Mouse (Mus musculus): ENCODE data around the gene Nasp.
"Not testable (repeated sequence)": the region's sequence is repeated elsewhere in the genome, so short reads cannot be mapped to it uniquely, and the experiment has no call there.

Gene Nasp

GRCm38 (mm10) chr4:116627722-116628662 lies at the start of gene Nasp:
Nasp (minus strand) TSS chr4:116627941.
- peak; percentile 64 to 69 for DNase-seq

DNA sequence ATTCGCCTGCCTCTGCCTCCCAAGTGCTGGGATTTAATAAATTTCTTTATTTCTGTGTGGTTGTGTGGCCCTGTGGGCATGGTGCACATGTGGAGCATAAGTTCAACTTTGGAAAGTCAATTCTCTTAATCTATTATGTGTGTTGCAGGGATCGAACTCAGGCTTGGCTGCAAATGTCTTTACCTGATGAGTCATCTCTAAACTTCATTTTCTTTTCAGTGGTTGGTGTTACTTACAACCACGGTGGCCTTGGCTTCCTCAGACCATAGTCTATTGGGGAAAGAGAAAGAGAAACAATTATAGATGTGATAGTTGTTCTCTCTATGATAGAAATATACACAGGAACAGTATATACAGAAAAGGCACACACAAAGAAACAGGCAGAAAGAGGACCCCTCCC lies 48.3 kb upstream of the Nasp start:
- no peak for DNase-seq

DNA sequence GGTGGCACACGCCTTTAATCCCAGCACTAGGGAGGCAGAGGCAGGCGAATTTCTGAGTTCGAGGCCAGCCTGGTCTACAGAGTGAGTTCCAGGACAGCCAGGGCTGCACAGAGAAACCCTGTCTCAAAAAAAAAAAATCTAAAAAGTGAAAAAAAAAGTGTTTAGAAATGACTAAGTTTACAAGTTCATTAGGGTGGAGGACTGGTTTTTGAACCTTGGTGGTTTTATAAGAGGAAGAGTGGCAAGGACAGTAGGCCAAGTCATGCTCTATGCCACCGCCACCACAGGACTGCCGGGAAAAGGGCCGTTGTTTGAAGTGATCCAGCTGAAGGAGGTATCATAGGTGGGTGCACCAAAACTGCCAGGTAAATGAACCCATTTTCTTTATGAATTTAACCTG lies 47.0 kb upstream of the Nasp start:
- DNase-seq = not testable (repeated sequence)

DNA sequence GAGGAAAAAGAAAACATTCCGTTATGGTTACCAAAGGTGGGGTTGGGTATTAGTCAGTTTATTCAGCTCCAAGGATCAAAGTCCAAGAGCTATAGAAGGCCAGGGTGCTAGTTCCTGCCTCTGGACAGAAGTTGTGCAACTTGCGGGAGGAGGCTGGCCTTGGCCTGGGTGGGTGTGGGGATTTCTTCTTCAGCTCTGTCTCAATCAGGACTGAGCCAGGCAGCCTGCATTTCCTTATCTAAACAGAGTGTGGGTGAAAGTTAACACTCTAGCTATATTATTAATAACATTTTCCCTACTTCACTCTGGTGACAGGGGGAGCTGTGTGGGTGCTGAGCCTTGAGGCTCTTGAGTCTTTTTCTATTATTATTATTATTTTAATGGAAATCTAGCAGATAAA lies 45.0 kb upstream of the Nasp start:
- DNase-seq = no peak

DNA sequence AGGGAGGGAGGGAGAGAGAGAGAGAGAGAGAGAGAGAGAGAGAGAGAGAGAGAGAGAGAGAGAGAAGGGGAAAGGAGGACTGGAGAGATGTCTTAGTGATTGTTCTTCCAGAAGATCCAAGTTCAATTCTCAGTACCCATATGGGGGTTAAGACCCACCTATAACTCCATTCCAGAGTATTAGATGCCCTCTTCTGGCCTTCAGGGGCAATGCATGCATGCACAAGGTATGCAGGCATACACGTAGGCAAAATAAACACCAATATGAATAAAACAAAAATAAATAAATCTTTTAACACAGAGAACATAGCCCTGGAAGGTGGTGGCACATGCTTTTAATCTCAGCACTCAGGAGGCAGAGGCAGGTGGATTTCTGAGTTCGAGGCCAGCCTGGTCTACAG lies 41.5 kb upstream of the Nasp start:
- DNase-seq = no peak

DNA sequence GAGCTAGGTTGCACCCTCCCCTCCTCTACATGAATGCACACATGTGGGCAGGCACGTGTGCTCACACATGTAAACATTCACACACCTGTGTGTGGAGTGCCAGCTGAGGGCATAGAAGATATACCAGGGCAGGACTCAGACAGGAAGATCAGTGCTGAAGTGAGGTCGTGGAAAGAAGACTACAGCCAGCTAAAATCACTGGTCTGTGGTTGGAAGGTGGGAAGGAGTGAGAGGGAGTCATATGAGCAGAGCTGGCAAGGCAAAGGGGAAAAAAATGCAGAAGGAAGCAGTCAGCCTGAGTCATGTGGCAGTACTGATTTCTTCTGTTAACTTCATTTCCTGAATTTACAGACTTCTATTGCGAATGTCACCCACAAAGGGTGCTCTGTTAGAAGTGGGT lies 40.4 kb upstream of the Nasp start:
- no peak for DNase-seq

DNA sequence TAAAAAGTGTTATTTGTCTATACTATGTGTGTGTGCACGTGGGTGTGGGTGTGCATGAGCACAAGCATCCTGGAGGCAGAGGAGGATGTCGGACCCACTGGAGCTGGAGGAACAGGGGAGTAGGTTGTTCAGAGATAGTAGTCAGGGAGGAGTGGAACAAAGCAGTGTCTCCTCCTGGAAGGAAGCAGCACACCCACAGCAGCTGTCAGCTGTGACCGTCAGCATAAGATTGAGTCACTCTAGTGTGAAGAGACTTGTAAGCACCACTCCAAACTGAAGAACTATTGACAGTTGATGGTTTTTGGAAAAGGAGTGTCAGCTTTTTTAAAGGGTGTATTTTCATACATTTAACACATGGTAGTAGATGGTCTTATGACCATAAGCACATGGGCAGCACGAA lies 38.9 kb upstream of the Nasp start:
- no peak for DNase-seq

GRCm38 (mm10) chr4:116661998-116662397 lies 34.3 kb upstream of the Nasp start:
- DNase-seq = no peak

DNA sequence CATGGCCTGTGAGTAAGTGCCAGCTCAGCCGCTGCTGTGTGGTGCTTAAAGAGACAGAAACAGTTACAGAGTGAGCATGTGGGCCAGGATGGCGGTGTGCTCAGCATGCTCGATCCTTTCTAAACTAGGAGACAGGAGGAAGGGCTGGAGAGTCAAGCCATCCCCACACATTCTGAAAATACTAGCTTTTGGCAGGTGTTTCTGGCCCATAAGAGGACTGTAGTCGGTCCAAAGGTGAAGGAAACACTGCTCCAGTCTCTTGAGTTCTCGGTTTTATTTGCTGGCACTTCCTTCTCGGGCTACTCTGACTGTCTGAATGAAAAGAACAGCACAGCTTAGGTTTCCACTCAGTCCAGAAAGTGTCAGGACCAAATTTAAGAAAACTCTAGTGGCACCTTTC lies 33.1 kb upstream of the Nasp start:
- no peak for DNase-seq

- not testable (repeated sequence) for DNase-seq
Measured at GRCm38 (mm10) chr4:116659916-116660315, 32.2 kb upstream of the Nasp start.

DNA sequence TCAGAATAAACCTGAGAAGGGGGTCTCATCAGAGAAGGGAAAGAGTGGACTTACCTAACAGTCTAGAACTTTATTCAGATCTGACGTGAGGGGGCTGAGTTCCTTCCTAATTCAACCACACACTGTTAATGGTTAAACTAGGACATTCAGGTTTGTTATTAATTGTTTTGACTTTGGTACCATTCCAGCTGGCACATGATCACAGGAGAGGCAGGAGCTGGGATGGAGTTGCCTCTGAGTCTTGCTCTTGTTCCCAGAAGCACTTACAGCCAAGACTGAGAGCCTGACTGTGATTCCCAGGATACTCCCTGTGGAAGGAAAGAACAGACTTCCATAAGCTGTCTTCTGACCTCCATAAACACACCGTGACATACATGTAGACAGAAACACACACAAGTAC lies 31.7 kb upstream of the Nasp start:
- no peak for DNase-seq

GRCm38 (mm10) chr4:116657971-116658370 lies 30.2 kb upstream of the Nasp start:
- DNase-seq = no peak

GRCm38 (mm10) chr4:116655658-116656057 lies 27.9 kb upstream of the Nasp start:
- no peak for DNase-seq

DNA sequence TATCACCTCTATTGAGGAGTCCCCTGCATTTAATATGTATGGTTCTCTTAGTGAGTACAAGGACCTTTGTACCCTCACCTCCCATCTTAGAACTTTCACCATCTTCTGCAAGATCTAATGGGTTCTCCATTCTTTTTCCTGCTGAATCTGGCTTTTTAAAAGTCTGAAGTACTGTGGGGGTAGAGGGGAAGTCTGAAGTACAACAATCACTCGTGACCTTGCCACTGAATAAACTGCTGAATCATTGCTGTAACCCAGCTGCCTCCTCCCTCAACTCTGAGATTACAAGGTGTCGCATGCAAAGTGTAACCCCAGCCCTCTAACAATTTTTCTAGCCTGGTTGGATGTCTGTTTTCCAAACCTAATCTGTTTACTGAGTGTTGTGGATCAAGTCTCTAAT lies 27.4 kb upstream of the Nasp start:
- no peak for DNase-seq

DNA sequence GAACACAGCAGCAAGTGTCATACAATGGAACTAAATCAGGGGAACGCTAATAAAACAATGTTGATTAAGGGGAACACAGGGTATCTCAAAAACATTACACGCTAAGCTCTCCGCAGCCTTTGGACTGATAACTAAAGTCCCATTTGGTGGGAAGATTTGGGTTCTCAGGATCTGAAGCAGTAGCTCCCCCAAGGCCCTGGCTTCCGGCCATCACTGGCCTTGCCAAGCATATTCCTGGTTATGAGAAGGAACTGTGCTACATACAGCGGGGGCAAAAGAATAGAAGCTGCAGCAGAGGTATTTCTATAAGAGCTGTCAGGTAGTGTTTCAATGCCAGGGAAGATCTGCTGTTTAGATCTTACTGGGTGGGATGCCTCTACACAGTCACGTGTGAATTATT lies 25.5 kb upstream of the Nasp start:
- no peak for DNase-seq

DNA sequence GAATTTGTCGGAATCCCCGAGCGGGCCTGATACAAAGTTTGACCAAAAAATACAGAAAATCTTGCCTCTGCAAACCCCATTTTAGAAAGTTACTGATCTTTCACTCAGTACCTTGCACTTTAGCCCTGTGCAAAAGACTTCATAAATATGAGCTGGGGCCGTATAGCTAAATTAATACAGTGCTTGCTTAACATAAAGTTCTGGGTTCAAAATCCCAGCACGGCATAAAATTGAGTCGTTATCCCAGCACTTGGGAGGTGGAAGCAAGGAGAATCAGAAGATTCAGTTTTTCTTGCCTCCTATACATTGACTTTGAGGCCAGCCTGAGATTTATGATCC lies 24.0 kb upstream of the Nasp start:
- DNase-seq = no peak

GRCm38 (mm10) chr4:116650924-116651796 lies 23.4 kb upstream of the Nasp start, which contains the start of gene Akr1a1:
Akr1a1 (minus strand) TSS chr4:116651680.
- DNase-seq = peak; percentile 77 to 87

DNA sequence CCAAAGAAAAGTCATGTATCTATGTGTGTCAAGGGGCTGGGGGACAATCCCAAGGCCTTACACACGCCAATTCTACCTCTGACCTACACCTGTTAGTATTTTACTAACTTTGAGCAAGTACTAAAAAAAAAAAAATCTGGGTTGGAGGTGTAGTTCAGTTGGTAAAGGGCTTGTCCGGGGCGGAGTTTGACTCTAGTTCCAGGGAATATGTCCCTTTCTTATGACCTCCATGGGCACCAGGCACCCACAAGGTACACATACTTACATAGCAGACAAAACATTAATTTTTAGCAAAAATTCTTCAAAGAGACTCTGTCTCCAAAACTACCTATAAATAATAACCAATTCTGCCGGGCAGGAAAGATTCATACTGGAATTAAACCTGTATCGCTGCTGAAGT lies 22.6 kb upstream of the Nasp start:
- DNase-seq = no peak

DNA sequence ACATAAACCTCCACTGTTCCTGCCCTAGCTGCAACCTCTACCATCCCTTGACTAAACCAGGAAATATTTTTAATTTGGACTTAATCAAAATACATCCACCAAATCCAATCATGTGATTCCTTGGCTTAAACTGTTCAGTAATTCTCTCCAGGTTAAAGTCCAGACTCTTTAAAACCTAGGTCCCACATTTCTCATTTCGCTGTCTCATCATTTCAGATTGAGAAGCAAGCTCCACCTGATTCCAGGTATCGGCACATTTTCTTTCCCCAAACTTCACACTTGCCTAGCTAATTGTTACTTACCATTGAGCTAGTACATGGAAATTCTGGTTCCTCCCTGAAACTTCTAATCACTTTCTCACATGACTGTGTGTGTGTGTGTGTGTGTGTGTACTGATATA lies 21.7 kb upstream of the Nasp start:
- DNase-seq = no peak

DNA sequence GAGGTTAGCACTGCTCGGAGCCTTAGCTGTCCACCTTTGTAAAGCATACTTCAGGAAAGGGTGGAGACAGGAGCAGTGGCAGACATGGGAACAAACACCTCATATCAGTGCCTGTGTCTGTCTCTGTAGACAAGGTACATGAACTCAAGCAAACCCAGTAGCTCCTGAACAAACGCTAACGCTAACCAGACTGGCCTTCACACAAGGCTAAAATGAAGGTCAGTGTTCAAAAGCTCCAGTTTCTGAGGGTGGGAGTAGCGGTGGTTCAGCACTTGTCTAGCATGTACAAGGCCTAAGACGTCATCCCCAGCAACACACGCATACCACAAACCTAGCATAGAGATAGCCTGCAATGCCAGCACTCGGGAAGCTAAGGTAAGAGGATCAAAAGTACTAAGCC lies 17.9 kb upstream of the Nasp start:
- DNase-seq = no peak

GRCm38 (mm10) chr4:116644326-116644725 lies 16.6 kb upstream of the Nasp start:
- DNase-seq = peak in 1 of 2 experiments; percentile 23

DNA sequence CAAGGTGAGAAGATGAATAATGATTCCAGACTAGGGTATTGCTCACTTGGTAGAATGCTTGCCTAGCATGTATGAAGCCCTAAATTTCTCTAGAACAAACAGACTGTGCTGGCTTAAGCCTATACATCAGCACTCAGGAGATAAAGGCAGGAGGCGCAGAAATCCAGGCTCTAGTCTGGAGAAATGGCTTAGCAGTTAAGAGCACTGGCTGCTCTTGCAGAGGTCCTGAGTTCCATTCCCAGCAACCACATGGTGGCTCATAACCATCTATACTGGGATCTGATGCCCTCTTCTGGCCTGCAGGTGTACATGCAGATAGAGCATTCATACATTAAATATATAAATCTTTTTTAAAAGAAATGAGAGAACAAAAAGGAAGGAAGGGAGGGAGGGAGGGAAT lies 14.3 kb upstream of the Nasp start:
- DNase-seq = no peak

DNA sequence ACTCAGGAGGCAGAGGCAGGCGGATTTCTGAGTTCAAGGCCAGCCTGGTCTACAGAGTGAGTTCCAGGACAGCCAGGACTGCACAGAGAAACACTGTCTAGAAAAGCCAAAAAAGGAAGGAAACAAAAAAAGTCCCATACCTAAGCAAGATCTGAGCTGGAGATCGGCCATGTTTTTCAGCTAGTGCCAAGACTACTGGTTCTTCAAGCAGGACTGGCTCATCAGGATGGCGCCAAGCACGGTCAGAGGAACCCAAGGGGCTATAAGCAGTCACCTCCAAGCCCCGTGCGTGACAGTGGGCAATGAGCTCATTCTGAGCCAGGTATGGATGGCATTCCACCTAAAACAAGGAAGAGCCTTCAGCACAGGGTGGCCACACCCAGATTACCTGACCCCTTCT lies 11.1 kb upstream of the Nasp start:
- DNase-seq = no peak

- DNase-seq = no peak
Measured at GRCm38 (mm10) chr4:116635197-116635596, 7.5 kb upstream of the Nasp start.

All from spleen, adult 18-20 months (tissue).